In the genomic region with DNA sequence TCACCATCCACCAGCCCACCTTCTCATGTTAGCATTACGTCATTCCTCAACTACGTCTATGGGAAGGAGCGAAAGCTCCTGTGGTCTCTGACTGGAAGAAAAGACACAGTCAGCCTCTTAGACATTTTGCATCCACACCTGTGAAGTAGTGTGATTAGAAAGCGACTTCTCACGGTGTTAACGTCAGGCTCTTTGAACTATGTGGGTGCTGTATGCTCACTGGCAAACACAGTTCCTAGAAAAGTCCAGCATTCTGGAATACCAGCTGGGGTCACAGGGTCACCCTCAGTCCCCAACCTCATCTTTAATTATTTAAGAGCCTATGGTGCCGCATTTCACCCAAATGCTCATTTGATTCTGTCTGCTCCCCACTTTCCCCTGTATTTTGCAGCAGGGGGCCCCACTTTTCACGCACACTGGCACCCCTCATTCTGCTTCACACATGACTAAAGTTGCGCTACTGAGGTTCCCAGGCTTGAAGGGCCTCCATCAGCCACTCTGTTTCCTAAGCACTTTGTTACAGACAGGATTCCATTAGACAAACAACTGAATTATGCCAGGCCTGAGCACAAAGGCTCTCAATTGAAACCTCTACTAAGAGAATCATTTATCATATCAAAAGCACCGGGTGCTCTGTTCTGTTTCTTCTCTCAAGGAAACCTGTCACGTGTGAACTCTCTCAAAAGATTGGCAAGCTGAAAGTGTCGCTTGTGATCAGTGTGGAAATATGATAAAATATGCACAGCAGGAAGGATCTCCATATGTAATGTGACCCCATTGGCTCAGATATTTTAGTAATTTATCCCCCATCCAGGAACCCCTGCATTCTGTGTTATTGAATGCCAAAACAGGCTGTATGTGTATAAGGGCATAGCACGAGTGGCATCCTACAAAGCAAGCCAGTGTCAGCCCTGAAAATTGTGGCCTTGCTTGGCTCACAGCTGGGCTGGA, we compare ENCODE assay signal across 18 mouse cellular contexts.
DNase-seq lines count a peak whose midpoint lies in the region; ATAC-seq lines count a peak whose summit lies in the region.
"Had no signal": no experiment of that assay in that cellular context is flagged by ENCODE, and none has a peak within 500 bp of the region (broad histone marks: within the 10 kb centered on the region; RNA-seq: fewer than 3 reads in every experiment).

No protein-coding gene starts in this region.

- intact Hi-C loops in heart, postnatal 25 days (cut with DNase I): no loop called here
- intact Hi-C loops in gastrocnemius, postnatal 36 days (cut with DNase I): no loop called here
- intact Hi-C loops in gastrocnemius, postnatal 14 days (cut with DNase I; ENCODE audit: low total_unique reads): no loop called here

- no peaks in the 10 kb centered on the region for H3K27me3 ChIP-seq in heart, embryonic 14.5 days (ENCODE audit: control insufficient read depth, insufficient read depth, low read length)
- no peaks in the 10 kb centered on the region for H3K27me3 ChIP-seq in forebrain, embryonic 16.5 days (replicated peaks; ENCODE audit: control insufficient read depth, insufficient read depth, low read length)
- no peaks in the 10 kb centered on the region for H3K27me3 ChIP-seq in midbrain, embryonic 11.5 days (ENCODE audit: control insufficient read depth, insufficient read depth, low read length)
- peaks cover 3% of the 10 kb centered on the region; the same call in 1 of the 2 replicates for H3K27me3 ChIP-seq in kidney, embryonic 16.5 days (ENCODE audit: insufficient read depth, low read length)
- H3K27me3 ChIP-seq: embryonic facial prominence, embryonic 13.5 days; limb, embryonic 15.5 days; neural tube, embryonic 12.5 days had no signal

- H3K4me1 ChIP-seq in heart, embryonic 14.5 days (ENCODE audit: control insufficient read depth in 2 of 2, insufficient read depth in 2 of 2, low read length in 2 of 2): peaks cover 0 to 11% of the 10 kb centered on the region in 2 experiments; a peak in 3 of 4 replicates
- H3K4me1 ChIP-seq in forebrain, embryonic 16.5 days (replicated peaks; ENCODE audit: control insufficient read depth, insufficient read depth, low read length): peaks cover 10% of the 10 kb centered on the region
- peaks cover 11% of the 10 kb centered on the region; the same call in 1 of the 2 replicates for H3K4me1 ChIP-seq in midbrain, embryonic 11.5 days (ENCODE audit: control insufficient read depth, insufficient read depth, low read length)
- H3K4me1 ChIP-seq in kidney, embryonic 16.5 days (ENCODE audit: insufficient read depth, low read length): no peaks in the 10 kb centered on the region
- H3K4me1 ChIP-seq: embryonic facial prominence, embryonic 13.5 days; limb, embryonic 15.5 days; neural tube, embryonic 12.5 days had no signal

- no peak overlapping the region for H3K4me2 ChIP-seq in heart, embryonic 14.5 days (ENCODE audit: low read length)
- H3K4me2 ChIP-seq in forebrain, embryonic 16.5 days (ENCODE audit: low read length): no peak overlapping the region
- no peak overlapping the region for H3K4me2 ChIP-seq in midbrain, embryonic 11.5 days
- no peak overlapping the region for H3K4me2 ChIP-seq in kidney, embryonic 16.5 days (replicated peaks; ENCODE audit: low read depth, low read length)
- H3K4me2 ChIP-seq: embryonic facial prominence, embryonic 13.5 days; limb, embryonic 15.5 days; neural tube, embryonic 12.5 days had no signal

- no peak for ATAC-seq in heart, embryonic 14.5 days (ENCODE audit: insufficient number of reproducible peaks, insufficient read depth, low FRiP score, low read depth)
- peak; percentile 94 for ATAC-seq in forebrain, embryonic 16.5 days
- peak; percentile 78 for ATAC-seq in midbrain, embryonic 11.5 days (ENCODE audit: low FRiP score)
- no peak for ATAC-seq in kidney, embryonic 16.5 days (ENCODE audit: low FRiP score, low TSS enrichment)
- ATAC-seq: lung, postnatal 0 days had no signal

- no peak for DNase-seq in heart, postnatal 25 days (ENCODE audit: low spot score)
- DNase-seq in midbrain, embryonic 11.5 days (ENCODE audit: low spot score, missing footprints): no peak
- DNase-seq in gastrocnemius, postnatal 36 days: no peak
- no peak for DNase-seq in gastrocnemius, postnatal 14 days
- DNase-seq: adrenal gland, postnatal 36 days; cerebellum, adult 9-11 months; heart, postnatal 10 days; kidney, adult 8-10 months; kidney, postnatal 25 days; thymus, postnatal 36 days had no signal

- 60% methylated on average over 13 of the region's 13 CpGs for WGBS in heart, embryonic 14.5 days
- WGBS in forebrain, embryonic 16.5 days: 48% methylated on average over 13 of the region's 13 CpGs
- 62% methylated on average over 13 of the region's 13 CpGs for WGBS in midbrain, embryonic 11.5 days
- 79% methylated on average over 13 of the region's 13 CpGs for WGBS in kidney, embryonic 16.5 days

- no peak overlapping the region for H3K4me3 ChIP-seq in heart, embryonic 14.5 days (ENCODE audit: control insufficient read depth in 1 of 2, insufficient read depth in 1 of 2, low read depth in 1 of 2, low read length in 2 of 2)
- no peak overlapping the region for H3K4me3 ChIP-seq in forebrain, embryonic 16.5 days (replicated peaks; ENCODE audit: low read length)
- no peak overlapping the region for H3K4me3 ChIP-seq in midbrain, embryonic 11.5 days (ENCODE audit: low read depth, low read length)
- no peak overlapping the region for H3K4me3 ChIP-seq in kidney, embryonic 16.5 days (ENCODE audit: low read length)
- H3K4me3 ChIP-seq: embryonic facial prominence, embryonic 13.5 days; limb, embryonic 15.5 days; neural tube, embryonic 12.5 days had no signal

- peak overlapping the region in 1 of 2 experiments; percentile 46; a peak in 1 of 4 replicates for H3K27ac ChIP-seq in heart, embryonic 14.5 days (replicated peaks in 1 of 2; ENCODE audit: control insufficient read depth in 1 of 2, insufficient read depth in 1 of 2, low read depth in 2 of 2, low read length in 2 of 2)
- H3K27ac ChIP-seq in forebrain, embryonic 16.5 days (ENCODE audit: low read length): peak overlapping the region; percentile 53
- no peak overlapping the region for H3K27ac ChIP-seq in midbrain, embryonic 11.5 days (ENCODE audit: low read depth, low read length)
- no peak overlapping the region for H3K27ac ChIP-seq in kidney, embryonic 16.5 days (ENCODE audit: low read length)
- H3K27ac ChIP-seq: embryonic facial prominence, embryonic 13.5 days; limb, embryonic 15.5 days; neural tube, embryonic 12.5 days had no signal

- peak overlapping the region; percentile 13; the same call in 1 of the 2 replicates for H3K9ac ChIP-seq in heart, embryonic 14.5 days (ENCODE audit: low read length)
- no peak overlapping the region for H3K9ac ChIP-seq in forebrain, embryonic 16.5 days (replicated peaks; ENCODE audit: low read depth, low read length)
- no peak overlapping the region for H3K9ac ChIP-seq in midbrain, embryonic 11.5 days (ENCODE audit: low read length)
- no peak overlapping the region for H3K9ac ChIP-seq in kidney, embryonic 16.5 days (replicated peaks; ENCODE audit: low read length)
- H3K9ac ChIP-seq: embryonic facial prominence, embryonic 13.5 days; limb, embryonic 15.5 days; neural tube, embryonic 12.5 days had no signal

- no peaks in the 10 kb centered on the region for H3K36me3 ChIP-seq in heart, embryonic 14.5 days (ENCODE audit: control insufficient read depth, insufficient read depth, low read length)
- no peaks in the 10 kb centered on the region for H3K36me3 ChIP-seq in forebrain, embryonic 16.5 days (ENCODE audit: control insufficient read depth, insufficient read depth)
- no peaks in the 10 kb centered on the region for H3K36me3 ChIP-seq in midbrain, embryonic 11.5 days (ENCODE audit: control insufficient read depth, insufficient read depth, low read length)
- H3K36me3 ChIP-seq in kidney, embryonic 16.5 days (ENCODE audit: insufficient read depth, low read length): no peaks in the 10 kb centered on the region
- H3K36me3 ChIP-seq: embryonic facial prominence, embryonic 13.5 days; G1E; limb, embryonic 15.5 days; neural tube, embryonic 12.5 days had no signal

- no peaks in the 10 kb centered on the region for H3K9me3 ChIP-seq in heart, embryonic 14.5 days (ENCODE audit: control insufficient read depth, low read length)
- H3K9me3 ChIP-seq in forebrain, embryonic 16.5 days (ENCODE audit: control insufficient read depth, low read length): no peaks in the 10 kb centered on the region
- H3K9me3 ChIP-seq in midbrain, embryonic 11.5 days (ENCODE audit: control insufficient read depth, low read length): no peaks in the 10 kb centered on the region
- H3K9me3 ChIP-seq in kidney, embryonic 16.5 days (ENCODE audit: low read length): no peaks in the 10 kb centered on the region
- H3K9me3 ChIP-seq: embryonic facial prominence, embryonic 13.5 days; limb, embryonic 15.5 days; neural tube, embryonic 12.5 days had no signal

Comparison
In these comparisons a context has a peak if more than half of its experiments do, and no peak if none do; other contexts are left out.
1. ATAC-seq: peak in forebrain, embryonic 16.5 days (single experiment) and midbrain, embryonic 11.5 days (single experiment); none in heart, embryonic 14.5 days (single experiment) and kidney, embryonic 16.5 days (single experiment).